Mouse (Mus musculus): Measurements from ENCODE around the gene Gm45808.
A peak's percentile ranks its signal among the peaks of the same experiment; 100 is the strongest.

- TF ChIP-seq POLR2A (IDR thresholded peaks at IDR 0.05; ENCODE audit: control insufficient read depth, low read depth, low read length): peak; percentile 20; the same call in 1 of the 2 replicates
- no peak for TF ChIP-seq CTCF (IDR thresholded peaks at IDR 0.05; ENCODE audit: control insufficient read depth, insufficient read depth, insufficient replicate concordance, low read depth, low read length)
Observed at GRCm38 (mm10) chr7:45521728-45522184, 35.1 kb upstream of the Gm45808 start.
